Mouse (Mus musculus) midbrain, embryonic 10.5 days (tissue): ENCODE data around the gene Kbtbd6. TPM values are rescaled to one million over a fixed set of nuclear protein-coding genes. Genes with fewer than 3 reads are reported as not detected.

Experiments used
- DNase-seq: peaks from one replicate; pipeline ENCODE4 v3.0.0-alpha.2; 2017; ENCODE audit warnings: low spot score
- H3K27ac ChIP-seq: fragments of 300-500 bp; sonication (generic); replicated peaks from 2 replicates; pipeline ENCODE4 v1.5.1; 2016; ENCODE audit warnings: mild to moderate bottlenecking
- H3K27me3 ChIP-seq: fragments of 300-500 bp; sonication (generic); 2 replicates; pipeline ENCODE4 v1.6.1; 2016; ENCODE audit warnings: low read depth, mild to moderate bottlenecking; ENCODE audit not compliant: poor library complexity, severe bottlenecking
- H3K36me3 ChIP-seq: fragments of 300-500 bp; sonication (generic); 2 replicates; pipeline ENCODE4 v1.6.1; 2016; ENCODE audit warnings: mild to moderate bottlenecking, moderate library complexity
- H3K4me1 ChIP-seq: fragments of 300-500 bp; sonication (generic); 2 replicates; pipeline ENCODE4 v1.6.1; 2016
- H3K4me3 ChIP-seq: fragments of 300-500 bp; sonication (generic); 2 replicates; pipeline ENCODE4 v1.5.1; 2016; ENCODE audit warnings: mild to moderate bottlenecking, moderate library complexity
- H3K9me3 ChIP-seq: fragments of 300-500 bp; sonication (generic); replicated peaks from 2 replicates; pipeline ENCODE4 v1.6.1; 2016; ENCODE audit warnings: mild to moderate bottlenecking
- WGBS: fragments of 180-500 bp; shearing (Covaris S2); methylation state at CpG from one replicate; pipeline ENCODE4 v1.1.7; 2016; 5-methylcytosine and 5-hydroxymethylcytosine counted together
- polyA plus RNA-seq: library from polyadenylated mRNA; unstranded; fragments of >200 nt; fragmentation: Nextera tagmentation; extraction: Ambion mirVana; gene quantifications from 2 replicates; pipeline ENCODE4 v1.2.1, GENCODE M21; 2016

Kbtbd6 gene
- polyA plus RNA-seq, 1 experiment from 2014 or later = 5.9 TPM

GRCm38 (mm10) chr14:79483611-79484120 lies 32.0 kb downstream of the Kbtbd6 start:
- Histone ChIP-seq H3K27me3 (peaks cover 18% of the 10 kb centered on the region), H3K27ac (no peak overlapping the region), H3K36me3 (peaks cover 4% of the 10 kb centered on the region; the same call in 1 of the 2 replicates), H3K4me1 (peaks cover 44% of the 10 kb centered on the region), H3K4me3 (0 out of 2 replicates have a peak overlapping the region, but pooled peaks have one; percentile 65), H3K9me3 (no peaks in the 10 kb centered on the region)
- no peak for DNase-seq
- WGBS = 77% methylated on average over 8 of the region's 8 CpGs

- 24% methylated on average over 8 of the region's 8 CpGs for WGBS
- Histone ChIP-seq H3K4me1 (peaks cover 30% of the 10 kb centered on the region), H3K27me3 (peaks cover 18% of the 10 kb centered on the region), H3K4me3 (peak overlapping the region; percentile 51), H3K27ac (no peak overlapping the region; the same call in 1 of the 2 replicates), H3K9me3 (no peaks in the 10 kb centered on the region), H3K36me3 (no peaks in the 10 kb centered on the region)
- DNase-seq = peak; percentile 17
Observed at GRCm38 (mm10) chr14:79486617-79486992, 35.0 kb downstream of the Kbtbd6 start.

- peaks cover 30% of the 10 kb centered on the region for H3K4me1 ChIP-seq
- H3K36me3 ChIP-seq = peaks cover 3% of the 10 kb centered on the region; the same call in 1 of the 2 replicates
- peaks cover 18% of the 10 kb centered on the region for H3K27me3 ChIP-seq
- H3K9me3 ChIP-seq = no peaks in the 10 kb centered on the region
- peak overlapping the region; percentile 51 for H3K4me3 ChIP-seq
- DNase-seq = peak; percentile 42
- H3K27ac ChIP-seq = no peak overlapping the region; the same call in 1 of the 2 replicates
- 5% methylated on average over 19 of the region's 19 CpGs for WGBS
Observed at GRCm38 (mm10) chr14:79486993-79487731, 35.5 kb downstream of the Kbtbd6 start.

- peaks cover 18% of the 10 kb centered on the region for H3K27me3 ChIP-seq
- no peak overlapping the region for H3K27ac ChIP-seq
- WGBS = 93% methylated on average over 9 of the region's 9 CpGs
- no peaks in the 10 kb centered on the region for H3K9me3 ChIP-seq
- no peak for DNase-seq
- peaks cover 4% of the 10 kb centered on the region; the same call in 1 of the 2 replicates for H3K36me3 ChIP-seq
- peaks cover 18% of the 10 kb centered on the region for H3K4me1 ChIP-seq
- no peak overlapping the region for H3K4me3 ChIP-seq
Observed at GRCm38 (mm10) chr14:79488531-79488930, 36.9 kb downstream of the Kbtbd6 start.

- Histone ChIP-seq H3K4me3 (no peak overlapping the region), H3K36me3 (peaks cover 4% of the 10 kb centered on the region; the same call in 1 of the 2 replicates), H3K27me3 (peaks cover 18% of the 10 kb centered on the region), H3K4me1 (peaks cover 14% of the 10 kb centered on the region), H3K9me3 (no peaks in the 10 kb centered on the region), H3K27ac (no peak overlapping the region)
- no peak for DNase-seq
- WGBS = 92% methylated on average over 12 of the region's 12 CpGs
Observed at GRCm38 (mm10) chr14:79489150-79489549, 37.5 kb downstream of the Kbtbd6 start.

- no peaks in the 10 kb centered on the region for H3K9me3 ChIP-seq
- H3K4me3 ChIP-seq = no peak overlapping the region
- 76% methylated on average over 3 of the region's 3 CpGs for WGBS
- peaks cover 18% of the 10 kb centered on the region for H3K27me3 ChIP-seq
- no peak for DNase-seq
- H3K4me1 ChIP-seq = peaks cover 14% of the 10 kb centered on the region
- no peak overlapping the region for H3K27ac ChIP-seq
- H3K36me3 ChIP-seq = peaks cover 4% of the 10 kb centered on the region; the same call in 1 of the 2 replicates
Observed at GRCm38 (mm10) chr14:79490246-79490645, 38.6 kb downstream of the Kbtbd6 start.

GRCm38 (mm10) chr14:79494349-79494748 lies 42.7 kb downstream of the Kbtbd6 start:
- Histone ChIP-seq H3K9me3 (no peaks in the 10 kb centered on the region), H3K4me3 (no peak overlapping the region), H3K27ac (no peak overlapping the region), H3K36me3 (peaks cover 4% of the 10 kb centered on the region; the same call in 1 of the 2 replicates), H3K4me1 (no peaks in the 10 kb centered on the region), H3K27me3 (no peaks in the 10 kb centered on the region)
- no peak for DNase-seq
- 89% methylated on average over 6 of the region's 6 CpGs for WGBS

GRCm38 (mm10) chr14:79499326-79499725 lies 47.7 kb downstream of the Kbtbd6 start:
- no peak overlapping the region for H3K27ac ChIP-seq
- H3K4me1 ChIP-seq = no peaks in the 10 kb centered on the region
- no peaks in the 10 kb centered on the region for H3K9me3 ChIP-seq
- H3K4me3 ChIP-seq = no peak overlapping the region
- no peaks in the 10 kb centered on the region for H3K36me3 ChIP-seq
- no peaks in the 10 kb centered on the region for H3K27me3 ChIP-seq
- no peak for DNase-seq
- WGBS = 88% methylated on average over 9 of the region's 9 CpGs

- H3K36me3 ChIP-seq = no peaks in the 10 kb centered on the region
- no peaks in the 10 kb centered on the region for H3K4me1 ChIP-seq
- H3K9me3 ChIP-seq = no peaks in the 10 kb centered on the region
- 88% methylated on average over 4 of the region's 4 CpGs for WGBS
- H3K4me3 ChIP-seq = no peak overlapping the region
- no peaks in the 10 kb centered on the region for H3K27me3 ChIP-seq
- no peak overlapping the region for H3K27ac ChIP-seq
- DNase-seq = no peak
Observed at GRCm38 (mm10) chr14:79500756-79501155, 49.1 kb downstream of the Kbtbd6 start.

- no peak for DNase-seq
Observed at GRCm38 (mm10) chr14:79503371-79504075, 51.9 kb downstream of the Kbtbd6 start.

More at GRCm38 (mm10) chr14:79503371-79504075, 51.9 kb downstream of the Kbtbd6 start:
- WGBS = 89% methylated on average over 5 of the region's 5 CpGs
- no peaks in the 10 kb centered on the region for H3K36me3 ChIP-seq
- no peak overlapping the region for H3K27ac ChIP-seq
- no peaks in the 10 kb centered on the region for H3K27me3 ChIP-seq
- H3K9me3 ChIP-seq = no peaks in the 10 kb centered on the region
- no peaks in the 10 kb centered on the region for H3K4me1 ChIP-seq
- no peak overlapping the region for H3K4me3 ChIP-seq
